Mouse (Mus musculus) embryonic facial prominence, embryonic 13.5 days (tissue): Measurements from ENCODE around the gene Hist1h2bc. TPM values are rescaled to one million over a fixed set of nuclear protein-coding genes. Genes with fewer than 3 reads are reported as not detected.
"Not testable (repeated sequence)": the region's sequence is repeated elsewhere in the genome, so short reads cannot be mapped to it uniquely, and the experiment has no call there.

Experiments
- ATAC-seq: fragments of 200-750 bp; cut with Nextera tagmentation; 2 replicates; pipeline ENCODE4 v1.8.0; 2017; ENCODE audit warnings: low read depth; ENCODE audit not compliant: insufficient number of reproducible peaks, insufficient read depth, low FRiP score, low TSS enrichment
- H3K27ac ChIP-seq: fragments of 300-500 bp; sonication (generic); 2 replicates; pipeline ENCODE4 v1.5.1; 2015; ENCODE audit warnings: moderate library complexity, mild to moderate bottlenecking, inconsistent platforms
- H3K27me3 ChIP-seq: fragments of 300-500 bp; sonication (generic); 2 replicates; pipeline ENCODE4 v1.6.1; 2015; ENCODE audit warnings: mild to moderate bottlenecking, inconsistent platforms
- H3K36me3 ChIP-seq: fragments of 300-500 bp; sonication (generic); 2 replicates; pipeline ENCODE4 v1.6.1; 2015; ENCODE audit warnings: mild to moderate bottlenecking, inconsistent platforms
- H3K4me1 ChIP-seq: fragments of 300-500 bp; sonication (generic); 2 replicates; pipeline ENCODE4 v1.6.1; 2015; ENCODE audit warnings: inconsistent platforms
- H3K4me2 ChIP-seq: fragments of 300-500 bp; sonication (generic); 2 replicates; pipeline ENCODE4 v1.6.1; 2015; ENCODE audit warnings: moderate library complexity, mild to moderate bottlenecking, inconsistent platforms
- H3K4me3 ChIP-seq: fragments of 300-500 bp; sonication (generic); 2 replicates; pipeline ENCODE4 v1.5.1; 2015; ENCODE audit warnings: mild to moderate bottlenecking, inconsistent platforms
- H3K9ac ChIP-seq: fragments of 300-500 bp; sonication (generic); 2 replicates; pipeline ENCODE4 v1.6.1; 2015; ENCODE audit warnings: mild to moderate bottlenecking, inconsistent platforms
- H3K9me3 ChIP-seq: fragments of 300-500 bp; sonication (generic); 2 replicates; pipeline ENCODE4 v1.6.1; 2016; ENCODE audit warnings: inconsistent platforms
- WGBS: fragments of 180-500 bp; shearing (Covaris S2); methylation state at CpG from one replicate; pipeline ENCODE4 v1.1.7; 2015; ENCODE audit warnings: mixed read lengths; 5-methylcytosine and 5-hydroxymethylcytosine counted together
- polyA plus RNA-seq: library from polyadenylated mRNA; unstranded; fragments of >200 nt; fragmentation: Nextera tagmentation; extraction: Ambion mirVana; gene quantifications from 2 replicates; pipeline ENCODE4 v1.2.1, GENCODE M21; 2015

Hist1h2bc gene
- polyA plus RNA-seq, 1 experiment from 2014 or later, result 39.3 TPM

DNA sequence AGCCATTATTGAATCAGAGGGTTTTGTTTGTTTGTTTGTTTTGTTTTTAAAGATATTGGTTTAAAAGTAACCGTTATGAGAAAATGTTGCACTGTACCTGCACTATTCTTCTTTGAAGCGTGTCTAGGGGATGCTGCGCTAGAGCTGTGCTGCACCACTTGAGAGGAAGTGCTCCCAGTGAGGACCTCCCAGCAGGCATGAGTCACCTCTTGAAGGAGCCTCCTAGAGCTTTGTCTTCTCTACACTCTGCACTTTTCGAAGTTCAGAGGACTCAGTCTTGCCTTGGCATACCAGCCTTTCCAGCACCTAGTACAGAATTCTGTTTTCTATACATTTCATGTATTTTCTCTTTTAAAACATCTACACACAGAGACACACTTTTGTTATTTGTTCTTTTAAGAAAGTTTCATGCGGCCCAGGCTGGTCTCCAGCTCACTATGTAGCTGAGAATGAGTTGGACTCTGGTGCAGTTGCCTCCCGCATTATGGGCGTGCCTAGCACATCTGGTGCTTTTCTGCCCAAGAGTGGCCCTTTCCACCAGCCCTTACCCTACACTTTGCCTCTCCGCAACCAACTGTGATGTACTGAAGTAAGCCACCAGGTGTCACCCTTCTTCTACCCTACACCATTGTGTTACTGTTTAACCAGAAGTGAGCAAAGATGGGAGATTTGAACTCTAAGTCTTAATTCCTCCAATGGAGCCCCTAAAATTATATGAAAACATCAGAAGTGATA, 17.0 kb downstream of the Hist1h2bc start:
- Histone ChIP-seq H3K27me3 (no peaks in the 10 kb centered on the region), H3K9me3 (no peaks in the 10 kb centered on the region), H3K36me3 (no peaks in the 10 kb centered on the region), H3K27ac (no peak overlapping the region), H3K4me2 (no peak overlapping the region), H3K4me3 (no peak overlapping the region), H3K4me1 (peaks cover 7% of the 10 kb centered on the region; the same call in 1 of the 2 replicates), H3K9ac (0 out of 2 replicates have a peak overlapping the region, but pooled peaks have one; percentile 17)
- 0 out of 2 replicates have a peak, but pooled peaks have one; percentile 64 for ATAC-seq
- 30% methylated on average over 8 of the region's 8 CpGs for WGBS

DNA sequence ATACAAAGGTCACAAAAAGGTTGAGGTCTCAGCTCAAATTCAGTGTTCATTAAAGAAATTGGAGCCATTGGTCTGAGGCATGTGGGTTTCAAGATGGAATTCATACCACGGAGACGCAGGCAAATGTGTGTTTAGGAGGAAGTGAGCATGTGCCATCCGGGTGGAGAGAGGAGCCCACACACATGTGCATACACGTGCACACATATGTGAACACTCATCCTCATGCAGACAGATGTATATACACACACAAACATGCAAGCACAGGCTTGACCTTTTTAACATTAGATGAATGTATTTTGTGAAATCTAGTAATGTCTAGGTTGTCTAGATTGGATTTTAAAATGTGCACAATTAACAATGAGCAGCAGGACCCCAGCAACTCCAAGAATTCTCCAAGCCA, 18.2 kb downstream of the Hist1h2bc start:
- H3K9me3 ChIP-seq, result no peaks in the 10 kb centered on the region
- ATAC-seq, result no peak
- H3K4me3 ChIP-seq, result no peak overlapping the region
- no peaks in the 10 kb centered on the region for H3K36me3 ChIP-seq
- H3K4me2 ChIP-seq, result no peak overlapping the region
- 59% methylated on average over 4 of the region's 4 CpGs for WGBS
- no peak overlapping the region for H3K9ac ChIP-seq
- peaks cover 7% of the 10 kb centered on the region; the same call in 1 of the 2 replicates for H3K4me1 ChIP-seq
- no peaks in the 10 kb centered on the region for H3K27me3 ChIP-seq
- no peak overlapping the region for H3K27ac ChIP-seq

DNA sequence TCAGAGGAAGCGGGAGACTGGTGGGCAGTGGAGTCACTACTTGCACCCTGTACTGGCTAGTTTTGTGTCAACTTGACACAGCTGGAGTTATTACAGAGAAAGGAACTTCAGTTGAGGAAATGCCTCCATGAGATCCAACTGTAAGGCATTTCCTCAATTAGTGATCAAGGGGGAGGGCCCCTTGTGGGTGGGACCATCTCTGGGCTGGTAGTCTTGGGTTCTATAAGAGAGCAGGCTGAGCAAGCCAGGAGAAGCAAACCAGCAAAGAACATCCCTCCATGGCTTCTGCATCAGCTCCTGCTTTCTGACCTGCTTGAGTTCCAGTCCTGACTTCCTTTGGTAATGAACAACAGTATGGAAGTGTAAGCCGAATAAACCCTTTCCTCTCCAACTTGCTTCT, 18.8 kb downstream of the Hist1h2bc start:
- not testable (repeated sequence) for H3K9ac ChIP-seq, H3K27ac ChIP-seq, H3K9me3 ChIP-seq, H3K27me3 ChIP-seq, H3K4me2 ChIP-seq, H3K4me3 ChIP-seq, H3K36me3 ChIP-seq, ATAC-seq, H3K4me1 ChIP-seq
- WGBS, result 82% methylated on average over 2 of the region's 2 CpGs

DNA sequence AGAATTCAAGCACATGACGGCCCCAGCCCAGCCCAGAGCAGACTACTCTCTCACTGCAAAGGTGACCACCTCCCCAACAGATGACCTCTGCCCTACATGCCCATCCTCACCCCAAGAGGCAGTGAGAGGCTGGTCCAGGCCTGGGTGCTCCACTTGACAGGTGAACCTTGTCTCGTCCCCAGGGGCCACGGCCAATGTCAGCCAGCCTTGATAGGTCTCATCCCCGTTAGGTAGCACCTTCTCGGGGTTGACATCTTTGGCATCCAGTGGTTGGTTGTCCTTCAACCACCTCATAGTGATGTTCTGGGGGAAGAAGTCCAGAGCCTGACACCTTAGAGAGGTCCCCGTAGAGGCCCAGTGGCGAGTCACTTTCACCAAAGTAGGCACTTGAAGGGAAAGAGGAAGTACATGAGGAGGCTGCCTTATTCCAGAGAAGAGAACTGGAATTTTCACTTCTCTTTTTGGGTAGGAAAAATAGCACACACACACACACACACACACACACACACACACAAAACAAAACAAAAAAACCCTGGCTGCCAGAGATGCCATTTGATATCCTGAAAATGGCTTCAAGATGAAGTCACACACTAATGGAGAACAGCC, 21.9 kb downstream of the Hist1h2bc start:
- no peak overlapping the region for H3K27ac ChIP-seq
- WGBS, result 83% methylated on average over 7 of the region's 7 CpGs
- no peak for ATAC-seq

DNA sequence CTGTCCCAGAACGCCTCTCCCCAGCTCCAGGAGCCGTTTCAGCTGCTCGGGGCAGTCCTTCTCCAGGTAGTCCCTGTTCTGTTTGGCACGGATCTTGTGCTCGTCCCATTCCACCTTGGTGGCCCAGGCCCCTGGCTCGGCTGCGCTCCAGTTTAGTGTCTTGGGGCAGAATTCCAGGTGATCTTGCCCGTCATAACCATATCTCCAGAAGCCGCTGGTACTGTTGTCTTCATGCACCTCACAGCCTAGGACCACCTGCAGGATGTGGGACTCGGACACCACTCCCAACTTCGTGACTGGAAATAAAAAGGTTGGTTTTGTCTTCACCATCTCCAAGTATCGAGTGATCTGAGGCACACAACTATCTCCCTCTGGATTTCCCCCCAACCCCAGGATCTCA, 22.8 kb downstream of the Hist1h2bc start:
- no peak overlapping the region for H3K27ac ChIP-seq
- no peak for ATAC-seq
- 90% methylated on average over 12 of the region's 12 CpGs for WGBS

More for the DNA sequence above, 21.9 kb downstream of the Hist1h2bc start:
- Histone ChIP-seq H3K4me2 (no peak overlapping the region), H3K4me3 (no peak overlapping the region), H3K36me3 (no peaks in the 10 kb centered on the region), H3K4me1 (peaks cover 19% of the 10 kb centered on the region), H3K9ac (no peak overlapping the region), H3K9me3 (no peaks in the 10 kb centered on the region), H3K27me3 (no peaks in the 10 kb centered on the region)

DNA sequence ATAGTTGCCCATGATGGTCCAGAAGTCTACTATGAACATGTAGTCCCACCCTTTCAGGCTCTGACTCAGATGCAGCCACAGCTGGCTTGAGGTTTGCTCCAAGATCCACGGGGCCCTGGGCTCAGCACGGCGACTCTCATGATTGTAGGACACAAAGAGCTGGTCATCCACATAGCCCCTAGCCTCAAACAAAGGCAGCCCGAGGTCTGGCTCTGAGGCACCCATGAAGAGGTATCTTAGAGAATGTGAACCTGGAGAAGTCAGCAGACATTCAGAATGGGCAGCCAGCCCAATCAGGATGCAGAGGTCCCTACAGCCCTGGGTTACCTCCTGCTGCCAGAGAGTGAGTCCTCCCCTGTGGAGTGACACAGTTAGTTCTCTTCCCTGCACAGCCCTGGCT, 24.0 kb downstream of the Hist1h2bc start:
- H3K36me3 ChIP-seq, result no peaks in the 10 kb centered on the region
- no peaks in the 10 kb centered on the region for H3K9me3 ChIP-seq
- H3K27ac ChIP-seq, result no peak overlapping the region
- no peak for ATAC-seq
- H3K4me2 ChIP-seq, result no peak overlapping the region
- H3K27me3 ChIP-seq, result no peaks in the 10 kb centered on the region
- no peak overlapping the region for H3K4me3 ChIP-seq
- 88% methylated on average over 4 of the region's 4 CpGs for WGBS
- peaks cover 16% of the 10 kb centered on the region for H3K4me1 ChIP-seq
- H3K9ac ChIP-seq, result no peak overlapping the region

More for the DNA sequence above, 22.8 kb downstream of the Hist1h2bc start:
- Histone ChIP-seq H3K9me3 (no peaks in the 10 kb centered on the region), H3K4me2 (no peak overlapping the region), H3K36me3 (no peaks in the 10 kb centered on the region), H3K4me3 (no peak overlapping the region), H3K9ac (no peak overlapping the region), H3K27me3 (no peaks in the 10 kb centered on the region), H3K4me1 (peaks cover 16% of the 10 kb centered on the region)

- no peaks in the 10 kb centered on the region for H3K9me3 ChIP-seq
- no peak overlapping the region for H3K4me2 ChIP-seq
- WGBS, result 71% methylated on average over 4 of the region's 4 CpGs
- no peak for ATAC-seq
- no peak overlapping the region for H3K27ac ChIP-seq
- H3K9ac ChIP-seq, result no peak overlapping the region
- H3K36me3 ChIP-seq, result no peaks in the 10 kb centered on the region
- no peaks in the 10 kb centered on the region for H3K27me3 ChIP-seq
- peaks cover 16% of the 10 kb centered on the region for H3K4me1 ChIP-seq
- H3K4me3 ChIP-seq, result no peak overlapping the region
Measured at GRCm38 (mm10) chr13:23708654-23709053, 24.7 kb downstream of the Hist1h2bc start.

DNA sequence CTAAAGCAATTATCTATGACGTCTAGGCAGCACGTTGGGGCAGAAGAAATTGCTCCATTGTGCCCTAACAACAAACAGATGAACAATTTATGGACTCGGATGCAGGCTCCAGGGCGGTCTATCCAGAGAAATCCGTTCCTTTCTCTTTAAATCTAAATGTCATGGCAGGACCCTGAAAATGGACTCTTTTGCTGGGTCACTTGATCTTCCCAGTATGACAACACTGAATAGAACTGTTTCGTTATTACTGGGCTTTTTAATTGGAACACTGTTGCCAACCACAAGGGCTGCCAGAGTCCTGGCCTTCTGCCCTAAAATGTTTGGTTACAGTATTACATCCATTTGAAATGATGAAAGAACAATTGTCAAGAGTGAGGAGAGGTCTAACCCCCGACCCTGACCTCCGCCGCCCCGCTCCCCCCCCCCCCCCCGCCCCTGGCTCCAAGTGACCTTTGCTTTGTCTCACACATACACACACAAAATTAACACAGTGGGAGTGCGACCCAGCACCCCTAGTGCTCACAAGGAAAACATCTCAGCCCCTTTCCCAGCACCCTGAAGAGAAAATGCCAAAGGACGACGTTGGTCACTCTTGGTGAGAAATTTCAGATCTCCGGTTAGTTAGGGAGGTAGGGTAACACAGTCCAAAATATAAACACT, 25.8 kb downstream of the Hist1h2bc start:
- 10% methylated on average over 15 of the region's 15 CpGs for WGBS
- Histone ChIP-seq H3K9ac (peak overlapping the region; percentile 71), H3K27ac (0 out of 2 replicates have a peak overlapping the region, but pooled peaks have one; percentile 49), H3K4me1 (peaks cover 16% of the 10 kb centered on the region), H3K4me2 (peak overlapping the region; percentile 73), H3K36me3 (no peaks in the 10 kb centered on the region), H3K27me3 (no peaks in the 10 kb centered on the region), H3K4me3 (peak overlapping the region; percentile 46), H3K9me3 (no peaks in the 10 kb centered on the region)
- ATAC-seq, result no peak

- H3K36me3 ChIP-seq, result no peaks in the 10 kb centered on the region
- peak within 1 kb of the TSS; percentile 73 for H3K4me2 ChIP-seq
- H3K27me3 ChIP-seq, result no peaks in the 10 kb centered on the region
- peak within 1 kb of the TSS; percentile 49; the same call in 1 of the 2 replicates for H3K27ac ChIP-seq
- ATAC-seq, result no peak
- peak within 1 kb of the TSS; percentile 71 for H3K9ac ChIP-seq
- 3% methylated on average over 17 of the region's 17 CpGs for WGBS
- H3K9me3 ChIP-seq, result no peaks in the 10 kb centered on the region
- H3K4me3 ChIP-seq, result peak within 1 kb of the TSS; percentile 46
- peaks cover 16% of the 10 kb centered on the region for H3K4me1 ChIP-seq
Measured at GRCm38 (mm10) chr13:23710374-23711089, 26.5 kb downstream of the Hist1h2bc start, which contains the start of gene Hfe. Hfe (minus strand) TSS chr13:23710854.

- Histone ChIP-seq H3K9me3 (no peaks in the 10 kb centered on the region), H3K9ac (no peak overlapping the region), H3K4me3 (no peak overlapping the region), H3K4me1 (no peaks in the 10 kb centered on the region), H3K4me2 (no peak overlapping the region), H3K27me3 (no peaks in the 10 kb centered on the region), H3K27ac (no peak overlapping the region), H3K36me3 (no peaks in the 10 kb centered on the region)
- ATAC-seq, result no peak
- 85% methylated on average over 5 of the region's 5 CpGs for WGBS
Measured at GRCm38 (mm10) chr13:23716261-23717042, 32.5 kb downstream of the Hist1h2bc start.

- Histone ChIP-seq H3K4me2 (no peak overlapping the region), H3K27ac (no peak overlapping the region)
- 56% methylated on average over 11 of the region's 11 CpGs for WGBS
Measured at GRCm38 (mm10) chr13:23717176-23717575, 33.2 kb downstream of the Hist1h2bc start.

More at GRCm38 (mm10) chr13:23717176-23717575, 33.2 kb downstream of the Hist1h2bc start:
- no peaks in the 10 kb centered on the region for H3K4me1 ChIP-seq
- no peaks in the 10 kb centered on the region for H3K36me3 ChIP-seq
- H3K27me3 ChIP-seq, result no peaks in the 10 kb centered on the region
- no peak overlapping the region for H3K4me3 ChIP-seq
- H3K9me3 ChIP-seq, result no peaks in the 10 kb centered on the region
- no peak for ATAC-seq
- H3K9ac ChIP-seq, result no peak overlapping the region
